Mouse (Mus musculus): Measurements from ENCODE around the gene Krt12. TPM values are rescaled to one million over a fixed set of nuclear protein-coding genes. Genes with fewer than 3 reads are reported as not detected.

The Krt12 gene
- polyA plus RNA-seq, 1 experiment from 2014 or later = not detected

DNA sequence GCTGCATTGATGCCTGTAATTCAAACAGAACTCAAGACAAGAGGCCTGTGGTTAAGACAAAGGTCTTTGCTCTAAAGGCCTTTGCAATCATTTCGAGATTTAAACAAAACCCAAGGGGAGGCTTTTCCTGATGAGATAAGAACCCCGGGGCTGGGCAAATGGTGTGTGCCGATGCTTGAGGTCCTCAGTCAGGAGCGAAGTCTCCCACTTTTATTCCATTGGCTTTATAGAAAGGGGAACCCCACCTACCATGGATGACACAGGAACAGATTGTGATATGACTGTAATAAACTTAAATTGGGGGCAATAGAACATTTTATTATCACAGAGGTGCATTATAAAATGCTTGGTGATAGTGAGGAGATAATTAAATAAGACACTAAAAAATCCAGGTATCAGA is 14.6 kb upstream of the Krt12 start:
- H3K9me3 ChIP-seq = no peaks in the 10 kb centered on the region
- no peaks in the 10 kb centered on the region for H3K36me3 ChIP-seq
- no peak overlapping the region for H3K4me3 ChIP-seq
- no peaks in the 10 kb centered on the region for H3K27me3 ChIP-seq (ENCODE audit: insufficient read depth, poor library complexity, severe bottlenecking)
- WGBS = 67% methylated on average over 4 of the region's 4 CpGs
- H3K27ac ChIP-seq = no peak overlapping the region
- DNase-seq (ENCODE audit: low spot score) = no peak
- peaks cover 7% of the 10 kb centered on the region for H3K4me1 ChIP-seq

DNA sequence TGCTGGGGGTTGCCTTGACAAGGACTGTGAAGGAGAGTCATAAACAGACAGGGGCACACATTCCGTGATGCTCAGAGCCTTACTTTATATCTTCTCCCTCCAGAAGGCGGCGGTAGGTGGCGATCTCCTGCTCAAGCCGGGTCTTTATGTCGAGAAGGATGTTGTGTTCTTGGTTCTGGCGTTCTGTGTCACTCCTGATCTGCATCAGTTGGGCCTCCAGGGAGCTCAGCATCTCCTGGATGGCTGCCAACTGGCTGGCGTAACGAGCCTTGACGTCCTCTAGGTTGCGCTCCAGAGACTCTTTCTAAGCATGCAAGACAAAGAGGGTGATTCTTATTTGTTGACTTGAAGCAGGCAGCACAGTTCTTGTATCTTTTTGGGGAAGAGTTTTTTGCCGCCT is 8.6 kb upstream of the Krt12 start:
- 54% methylated on average over 12 of the region's 12 CpGs for WGBS
- no peak for DNase-seq (ENCODE audit: low spot score)

DNA sequence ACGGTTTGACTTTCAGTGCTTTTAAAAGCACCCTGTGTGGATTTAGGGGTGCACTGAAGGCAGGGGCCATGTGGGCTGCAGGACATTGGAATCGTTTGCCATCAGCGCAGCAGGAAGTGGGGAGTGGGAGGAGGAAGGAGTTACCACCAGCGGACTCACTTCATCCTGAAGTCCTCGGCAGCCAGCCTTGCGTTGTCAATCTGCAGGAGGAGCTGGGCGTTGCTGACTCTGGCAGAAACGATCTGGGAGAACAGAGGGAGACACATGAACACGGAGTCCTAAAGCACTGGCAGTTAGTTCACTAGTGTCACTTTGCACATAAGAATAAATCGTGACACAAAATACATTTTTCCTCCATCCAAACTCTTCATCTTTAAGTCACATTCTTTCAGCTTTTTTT is 1.5 kb downstream of the Krt12 start:
- Histone ChIP-seq H3K27me3 (ENCODE audit: insufficient read depth, poor library complexity, severe bottlenecking) (peaks cover 8% of the 10 kb centered on the region; the same call in 1 of the 2 replicates), H3K4me3 (no peak overlapping the region), H3K4me1 (no peaks in the 10 kb centered on the region), H3K36me3 (no peaks in the 10 kb centered on the region), H3K9me3 (no peaks in the 10 kb centered on the region), H3K27ac (no peak overlapping the region)
- WGBS = 41% methylated on average over 10 of the region's 10 CpGs
- DNase-seq (ENCODE audit: low spot score) = no peak

More for the DNA sequence above, 8.6 kb upstream of the Krt12 start:
- H3K27me3 ChIP-seq (ENCODE audit: insufficient read depth, poor library complexity, severe bottlenecking) = no peaks in the 10 kb centered on the region
- no peak overlapping the region for H3K4me3 ChIP-seq
- no peak overlapping the region for H3K27ac ChIP-seq
- no peaks in the 10 kb centered on the region for H3K4me1 ChIP-seq
- H3K9me3 ChIP-seq = no peaks in the 10 kb centered on the region
- H3K36me3 ChIP-seq = no peaks in the 10 kb centered on the region

DNA sequence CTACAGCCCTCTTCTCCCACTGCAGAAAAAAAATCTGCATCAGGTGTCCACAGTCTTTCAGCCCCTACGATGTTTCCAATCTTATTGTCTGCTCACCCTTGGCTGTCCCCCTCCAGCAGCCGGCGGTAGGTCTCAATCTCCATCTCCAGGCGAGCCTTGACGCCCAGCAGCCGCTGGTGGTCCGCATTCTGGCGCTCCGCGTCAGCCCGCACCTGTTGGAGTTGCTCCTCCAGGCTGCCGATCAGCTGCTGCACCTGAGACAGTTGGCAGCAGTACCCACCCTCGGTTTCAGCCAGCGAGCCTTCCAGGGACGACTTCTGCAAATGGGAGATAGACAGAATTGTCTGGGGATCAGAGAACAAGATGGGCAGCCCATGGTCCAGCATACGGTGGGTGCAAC is 4.2 kb downstream of the Krt12 start:
- Histone ChIP-seq H3K27ac (no peak overlapping the region), H3K4me1 (no peaks in the 10 kb centered on the region), H3K9me3 (no peaks in the 10 kb centered on the region), H3K36me3 (no peaks in the 10 kb centered on the region), H3K4me3 (no peak overlapping the region), H3K27me3 (ENCODE audit: insufficient read depth, poor library complexity, severe bottlenecking) (peaks cover 8% of the 10 kb centered on the region; the same call in 1 of the 2 replicates)
- 65% methylated on average over 16 of the region's 16 CpGs for WGBS
- DNase-seq (ENCODE audit: low spot score) = no peak

DNA sequence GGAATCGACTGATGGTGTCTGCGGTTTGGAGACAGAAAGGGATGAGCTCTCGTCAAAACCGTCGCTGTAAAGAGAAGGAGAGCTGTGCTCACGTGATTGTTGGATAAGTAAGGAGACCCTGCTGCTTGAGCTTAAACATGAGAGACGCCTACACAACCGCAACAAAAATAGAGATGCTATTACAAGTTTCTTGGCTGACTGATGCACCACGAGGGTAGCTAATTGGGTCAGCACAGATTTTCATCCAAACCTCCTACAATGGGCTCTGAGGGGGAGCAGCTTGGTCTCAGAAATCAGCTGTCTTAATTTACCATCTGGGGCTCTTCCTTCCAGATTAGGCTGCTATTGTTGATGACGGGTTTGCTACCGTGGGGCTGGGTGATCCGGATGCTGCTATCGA is 5.2 kb downstream of the Krt12 start:
- 86% methylated on average over 13 of the region's 13 CpGs for WGBS
- DNase-seq (ENCODE audit: low spot score) = no peak

DNA sequence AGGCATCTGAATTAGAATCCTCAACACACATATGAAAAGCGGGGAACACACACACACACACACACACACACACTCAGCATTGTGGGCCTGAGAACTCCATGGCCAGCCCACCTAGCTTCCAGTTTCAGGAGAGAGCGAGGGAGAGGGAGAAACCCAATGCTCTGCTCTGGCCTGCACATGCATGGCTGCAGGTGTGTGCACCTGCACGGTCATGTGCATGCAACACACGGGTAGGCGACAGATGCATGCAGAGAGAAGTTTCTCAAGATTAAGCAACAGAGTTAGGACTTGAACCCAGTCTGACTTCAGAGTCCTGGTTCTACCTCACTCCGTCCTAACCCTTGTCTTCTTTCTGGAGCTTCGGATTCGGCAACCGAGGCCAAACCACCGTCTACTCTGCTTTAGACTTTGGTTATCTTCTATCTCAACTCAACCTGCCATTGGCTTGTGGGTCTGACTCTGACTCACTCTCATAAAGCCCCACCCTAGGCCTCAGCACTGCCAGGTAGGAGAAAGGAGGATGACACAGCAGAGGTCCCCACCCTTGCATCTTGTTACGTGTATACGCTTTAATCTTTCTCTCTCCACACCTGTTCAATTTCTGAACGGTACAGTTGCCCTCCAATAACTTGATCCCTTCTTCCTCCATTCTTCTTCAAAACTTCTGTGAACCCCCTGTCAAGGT is 7.5 kb downstream of the Krt12 start:
- 85% methylated on average over 13 of the region's 13 CpGs for WGBS
- no peak for DNase-seq (ENCODE audit: low spot score)
- H3K9me3 ChIP-seq = no peaks in the 10 kb centered on the region
- no peak overlapping the region for H3K27ac ChIP-seq
- no peaks in the 10 kb centered on the region for H3K4me1 ChIP-seq
- H3K27me3 ChIP-seq (ENCODE audit: insufficient read depth, poor library complexity, severe bottlenecking) = peaks cover 8% of the 10 kb centered on the region; the same call in 1 of the 2 replicates
- H3K4me3 ChIP-seq = no peak overlapping the region
- no peaks in the 10 kb centered on the region for H3K36me3 ChIP-seq

More for the DNA sequence above, 5.2 kb downstream of the Krt12 start:
- Histone ChIP-seq H3K4me3 (no peak overlapping the region), H3K4me1 (no peaks in the 10 kb centered on the region), H3K9me3 (no peaks in the 10 kb centered on the region), H3K36me3 (no peaks in the 10 kb centered on the region), H3K27me3 (ENCODE audit: insufficient read depth, poor library complexity, severe bottlenecking) (peaks cover 8% of the 10 kb centered on the region; the same call in 1 of the 2 replicates), H3K27ac (no peak overlapping the region)

DNA sequence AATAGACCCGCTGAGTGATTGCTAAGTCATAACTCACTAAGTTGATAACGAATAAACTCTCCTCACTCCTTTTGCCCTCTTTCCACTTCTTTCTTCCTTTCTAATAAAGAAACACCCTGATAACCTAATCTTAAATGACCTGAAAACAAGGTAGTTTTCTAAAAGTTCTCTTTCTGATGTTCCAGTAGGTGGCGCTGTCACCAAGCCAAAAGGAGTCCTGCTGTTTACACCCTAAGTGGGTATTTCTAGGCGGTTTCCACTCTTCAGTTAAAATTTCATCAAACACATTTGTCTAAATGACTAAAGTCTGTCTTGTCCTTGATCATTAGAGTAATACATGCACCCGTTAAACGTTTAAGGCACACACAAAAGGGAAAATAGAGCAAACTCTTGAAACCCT is 8.8 kb downstream of the Krt12 start:
- Histone ChIP-seq H3K4me3 (no peak overlapping the region), H3K36me3 (no peaks in the 10 kb centered on the region), H3K4me1 (no peaks in the 10 kb centered on the region), H3K27me3 (ENCODE audit: insufficient read depth, poor library complexity, severe bottlenecking) (peaks cover 7% of the 10 kb centered on the region; the same call in 1 of the 2 replicates), H3K9me3 (no peaks in the 10 kb centered on the region), H3K27ac (no peak overlapping the region)
- DNase-seq (ENCODE audit: low spot score) = no peak
- 20% methylated on average over 6 of the region's 6 CpGs for WGBS

DNA sequence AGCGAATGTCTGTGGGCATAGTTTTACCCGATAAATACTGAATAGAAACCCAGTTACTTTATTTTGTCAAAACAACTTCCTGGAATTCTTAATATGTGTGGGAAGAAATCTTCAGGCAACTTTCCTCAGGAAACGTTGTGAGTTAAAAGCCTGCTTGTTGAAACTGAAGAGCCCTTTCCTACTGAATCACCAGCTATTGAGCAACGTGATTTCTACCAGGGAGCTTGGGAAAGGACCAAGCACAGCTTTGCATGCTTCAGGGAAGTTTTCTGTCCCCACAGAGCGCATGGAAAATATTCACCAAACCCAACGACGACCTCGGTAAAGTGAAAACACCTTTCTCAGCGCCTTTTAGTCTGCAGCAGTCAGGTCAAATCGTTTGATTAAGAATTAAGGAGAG is 15.9 kb downstream of the Krt12 start:
- H3K9me3 ChIP-seq = no peaks in the 10 kb centered on the region
- 71% methylated on average over 10 of the region's 10 CpGs for WGBS

DNA sequence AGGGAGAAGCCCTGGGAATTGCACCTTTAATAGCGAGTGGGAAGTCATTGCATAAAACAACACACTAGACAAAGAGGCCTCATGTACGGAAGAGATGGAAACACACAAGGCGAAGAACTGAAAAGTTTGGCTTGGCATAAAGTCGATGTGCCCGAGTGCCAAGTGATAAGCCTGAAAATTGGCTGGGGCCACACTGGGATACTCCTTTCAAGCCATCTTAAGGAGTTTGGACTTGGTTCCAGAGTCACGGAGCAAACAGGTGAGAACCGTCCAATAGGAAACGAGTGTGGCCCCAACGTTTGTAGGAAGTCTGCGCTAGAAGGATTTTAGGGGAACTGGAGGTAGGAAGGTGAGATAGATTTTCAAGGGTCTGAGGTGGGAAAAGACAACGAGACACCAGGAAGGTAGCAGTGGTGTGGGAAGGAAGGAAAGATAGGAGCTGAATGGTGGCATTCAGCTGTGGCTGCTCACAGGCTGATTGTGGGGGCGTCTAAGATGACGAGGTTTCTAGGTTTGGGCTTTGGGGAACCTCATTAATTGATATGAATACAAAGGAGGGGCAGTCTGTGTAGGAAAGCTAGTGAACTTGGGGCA is 22.0 kb downstream of the Krt12 start:
- Histone ChIP-seq H3K27ac (no peak overlapping the region), H3K9me3 (no peaks in the 10 kb centered on the region), H3K4me3 (no peak overlapping the region), H3K36me3 (no peaks in the 10 kb centered on the region), H3K4me1 (no peaks in the 10 kb centered on the region), H3K27me3 (ENCODE audit: insufficient read depth, poor library complexity, severe bottlenecking) (peaks cover 22% of the 10 kb centered on the region)
- DNase-seq (ENCODE audit: low spot score) = no peak
- WGBS = 76% methylated on average over 13 of the region's 13 CpGs

More for the DNA sequence above, 15.9 kb downstream of the Krt12 start:
- Histone ChIP-seq H3K36me3 (no peaks in the 10 kb centered on the region), H3K27ac (no peak overlapping the region), H3K4me3 (no peak overlapping the region), H3K27me3 (ENCODE audit: insufficient read depth, poor library complexity, severe bottlenecking) (0 out of 2 replicates have a peak, but pooled peaks cover 1% of the 10 kb centered on the region), H3K4me1 (no peaks in the 10 kb centered on the region)
- no peak for DNase-seq (ENCODE audit: low spot score)

DNA sequence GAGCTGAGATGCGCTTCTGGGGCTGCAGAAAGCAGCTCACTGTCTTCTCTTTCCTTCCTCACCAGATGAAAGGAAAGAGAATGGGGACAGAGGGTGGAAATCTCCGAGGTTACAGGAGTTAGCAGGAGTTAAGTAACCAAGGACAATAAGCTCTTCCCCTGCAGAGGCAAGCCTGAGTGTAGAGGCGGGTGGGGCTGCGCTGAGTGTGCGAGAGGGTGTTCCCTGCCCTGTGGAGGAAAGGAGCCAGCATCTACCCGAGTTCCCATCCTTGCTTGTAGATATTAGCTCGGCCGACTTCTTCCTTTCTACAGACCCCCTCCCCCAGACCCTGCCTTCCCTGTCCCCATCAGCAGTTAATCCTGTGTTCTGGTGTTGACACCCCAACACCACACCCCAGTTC is 23.2 kb downstream of the Krt12 start:
- no peak for DNase-seq (ENCODE audit: low spot score)
- no peak overlapping the region for H3K4me3 ChIP-seq
- 65% methylated on average over 8 of the region's 8 CpGs for WGBS
- H3K4me1 ChIP-seq = no peaks in the 10 kb centered on the region
- no peaks in the 10 kb centered on the region for H3K36me3 ChIP-seq
- peaks cover 22% of the 10 kb centered on the region for H3K27me3 ChIP-seq (ENCODE audit: insufficient read depth, poor library complexity, severe bottlenecking)
- no peak overlapping the region for H3K27ac ChIP-seq
- H3K9me3 ChIP-seq = no peaks in the 10 kb centered on the region

DNA sequence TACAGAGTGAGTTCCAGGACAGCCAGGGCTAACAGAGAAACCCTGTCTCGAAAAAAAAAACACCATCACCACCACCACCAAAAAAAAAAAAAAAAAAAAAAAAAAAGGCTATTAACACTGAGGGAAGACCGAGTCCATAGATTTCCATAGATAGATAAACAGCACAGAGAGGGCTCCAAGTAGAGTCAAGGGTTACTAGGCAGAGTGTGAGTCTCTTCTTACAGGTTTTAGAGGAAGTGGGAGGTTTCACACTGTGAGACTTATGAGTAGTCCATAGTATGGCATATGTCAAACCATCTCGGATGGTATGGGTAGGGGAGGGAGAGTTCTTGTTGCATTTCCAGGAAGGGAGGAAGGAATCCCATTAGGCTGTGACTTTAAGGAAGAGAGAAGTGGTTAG is 24.0 kb downstream of the Krt12 start:
- H3K4me3 ChIP-seq = no peak overlapping the region
- WGBS = 69% methylated on average over 3 of the region's 3 CpGs
- H3K9me3 ChIP-seq = no peaks in the 10 kb centered on the region
- no peak overlapping the region for H3K27ac ChIP-seq
- H3K27me3 ChIP-seq (ENCODE audit: insufficient read depth, poor library complexity, severe bottlenecking) = peaks cover 22% of the 10 kb centered on the region
- no peaks in the 10 kb centered on the region for H3K4me1 ChIP-seq
- H3K36me3 ChIP-seq = no peaks in the 10 kb centered on the region
- DNase-seq (ENCODE audit: low spot score) = no peak

DNA sequence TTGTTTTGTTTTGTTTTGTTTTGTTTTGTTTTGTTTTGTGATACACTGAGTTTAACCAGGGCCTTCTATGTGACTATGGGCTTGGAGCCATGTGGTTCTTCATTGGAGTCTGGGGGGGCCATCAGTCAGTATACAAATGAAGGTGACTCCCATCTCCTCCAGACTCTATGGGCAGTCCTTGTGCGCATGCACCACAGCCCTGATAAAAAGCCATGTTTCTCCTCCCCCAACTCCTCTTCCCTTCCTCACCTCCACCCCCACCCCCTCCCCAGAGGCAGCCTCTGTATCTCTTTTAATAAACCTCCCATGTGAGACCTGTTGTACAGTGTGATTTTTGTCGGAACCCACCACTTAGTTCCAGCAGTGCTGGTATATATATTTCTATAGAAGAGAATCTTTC is 25.4 kb downstream of the Krt12 start:
- peaks cover 22% of the 10 kb centered on the region for H3K27me3 ChIP-seq (ENCODE audit: insufficient read depth, poor library complexity, severe bottlenecking)
- H3K36me3 ChIP-seq = no peaks in the 10 kb centered on the region
- H3K9me3 ChIP-seq = no peaks in the 10 kb centered on the region
- WGBS = 75% methylated on average over 2 of the region's 2 CpGs
- no peaks in the 10 kb centered on the region for H3K4me1 ChIP-seq
- peak; percentile 11 for DNase-seq (ENCODE audit: low spot score)
- no peak overlapping the region for H3K4me3 ChIP-seq
- no peak overlapping the region for H3K27ac ChIP-seq

DNA sequence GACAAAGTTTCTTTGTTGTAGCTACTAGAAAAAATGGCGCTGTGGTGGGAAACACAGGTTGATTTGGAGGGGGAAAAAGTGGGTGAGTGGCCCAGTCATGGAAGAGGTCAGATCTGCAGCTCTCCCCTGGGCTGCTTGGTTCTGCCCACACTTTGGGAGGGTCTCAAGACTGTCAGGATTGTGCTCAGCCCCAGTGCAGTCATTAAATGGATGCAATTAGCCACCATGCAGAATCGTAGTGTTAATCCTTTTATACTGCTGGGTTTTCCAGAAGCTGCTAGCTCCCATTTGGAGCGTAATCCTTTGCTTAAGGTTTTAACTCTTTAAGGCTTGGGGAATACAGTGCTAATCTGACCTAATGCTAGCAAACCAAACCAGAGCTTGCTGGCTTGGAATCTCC is 26.0 kb downstream of the Krt12 start:
- H3K27me3 ChIP-seq (ENCODE audit: insufficient read depth, poor library complexity, severe bottlenecking) = peaks cover 19% of the 10 kb centered on the region
- 49% methylated on average over 3 of the region's 3 CpGs for WGBS
- no peak overlapping the region for H3K4me3 ChIP-seq
- H3K4me1 ChIP-seq = no peaks in the 10 kb centered on the region
- no peaks in the 10 kb centered on the region for H3K36me3 ChIP-seq
- peak; percentile 10 for DNase-seq (ENCODE audit: low spot score)
- no peaks in the 10 kb centered on the region for H3K9me3 ChIP-seq
- no peak overlapping the region for H3K27ac ChIP-seq

Measured in heart, embryonic 10.5 days (tissue).